Mouse (Mus musculus) liver, adult (tissue): ENCODE results near the gene Lclat1.

Experiments
- GATA4 ChIP-seq: IDR thresholded peaks from 2 replicates; pipeline ENCODE4 v1.6.1; 2014; ENCODE audit warnings: mild to moderate bottlenecking, low read length; ENCODE audit not compliant: insufficient replicate concordance

Lclat1 gene

DNA sequence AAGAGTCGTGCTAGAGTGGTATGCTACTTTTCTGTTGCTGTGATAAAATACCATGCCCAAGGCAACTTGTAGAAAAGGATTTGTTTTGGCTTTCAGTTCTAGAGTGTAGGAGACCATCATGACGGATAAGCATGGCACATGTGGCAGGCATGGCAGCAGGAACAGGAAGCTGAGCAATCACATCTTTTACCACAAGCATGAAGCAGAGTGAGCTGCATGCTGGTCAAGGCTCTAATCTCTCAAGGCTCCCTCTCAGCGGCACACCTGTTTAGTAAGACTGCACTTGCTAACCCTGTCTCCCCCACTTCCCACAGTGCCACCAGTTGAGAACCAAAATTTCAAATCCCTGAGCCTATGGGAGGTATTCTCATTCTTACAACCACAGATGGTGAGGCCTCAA lies 119.6 kb downstream of the Lclat1 start:
- TF ChIP-seq GATA4 = no peak

DNA sequence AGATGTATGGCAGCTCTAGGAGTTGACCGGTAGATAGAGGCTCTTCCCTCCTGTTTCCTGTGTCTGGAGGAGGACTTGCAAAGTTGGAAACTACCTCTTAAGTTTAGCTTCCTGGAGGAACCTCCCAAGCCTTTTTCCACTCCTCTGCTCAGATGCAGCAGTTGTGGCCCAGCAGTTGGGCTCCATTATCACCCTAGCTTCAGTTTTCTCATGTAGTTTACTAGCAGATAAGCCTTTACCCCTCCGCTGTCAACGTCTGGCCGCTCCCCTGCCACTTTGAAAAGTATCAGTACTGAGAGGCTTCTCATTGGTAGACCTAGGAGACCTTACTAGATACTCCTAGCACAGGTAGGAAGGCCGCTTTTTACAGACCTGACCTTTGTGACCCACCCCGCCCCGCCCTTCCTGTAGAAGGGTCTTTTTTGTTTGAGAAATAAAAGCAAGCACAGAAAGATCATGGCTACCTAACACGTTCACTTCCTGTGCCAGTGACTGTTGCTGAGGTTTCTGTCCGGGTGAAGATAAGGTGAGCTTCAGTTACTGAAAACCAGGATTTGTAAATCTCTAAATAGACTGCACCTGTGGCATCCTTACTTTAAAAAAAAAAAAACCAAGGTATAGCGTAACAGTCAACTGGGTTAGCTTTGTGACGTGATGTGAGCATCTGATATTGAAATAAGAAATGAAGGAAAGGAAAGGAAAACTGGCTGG lies 121.8 kb downstream of the Lclat1 start:
- TF ChIP-seq GATA4 = no peak

DNA sequence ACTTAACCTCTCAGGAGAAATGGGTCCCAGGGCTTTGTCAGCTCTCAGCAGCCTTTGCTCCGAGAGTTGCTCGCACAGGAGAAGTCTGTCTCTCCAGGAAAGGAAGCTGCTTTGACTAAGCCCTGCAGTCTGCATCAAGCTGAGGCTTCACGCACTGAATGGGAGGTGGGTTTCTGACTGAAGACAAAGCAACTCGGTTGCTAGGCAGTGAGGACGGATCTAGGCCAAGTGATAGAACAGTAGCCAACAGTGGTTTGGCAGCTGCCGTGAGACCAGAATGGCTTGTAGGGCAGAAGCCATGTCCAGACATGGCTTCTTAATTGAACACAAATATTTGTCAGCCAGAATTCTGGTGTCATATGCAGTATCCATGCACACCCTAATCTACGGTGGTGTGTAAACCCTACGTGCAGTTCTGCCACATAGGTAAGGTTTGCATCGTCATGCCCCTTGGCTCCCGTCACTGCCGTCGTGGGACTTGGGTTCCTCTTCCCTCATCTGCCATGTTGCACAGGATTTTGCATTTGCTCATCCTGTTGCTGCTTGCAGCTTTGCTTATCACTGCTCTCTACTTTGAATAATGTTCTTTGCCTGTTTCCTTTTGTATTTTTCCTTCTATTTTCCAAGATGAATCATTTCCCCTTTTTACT lies 122.7 kb downstream of the Lclat1 start:
- no peak for TF ChIP-seq GATA4

DNA sequence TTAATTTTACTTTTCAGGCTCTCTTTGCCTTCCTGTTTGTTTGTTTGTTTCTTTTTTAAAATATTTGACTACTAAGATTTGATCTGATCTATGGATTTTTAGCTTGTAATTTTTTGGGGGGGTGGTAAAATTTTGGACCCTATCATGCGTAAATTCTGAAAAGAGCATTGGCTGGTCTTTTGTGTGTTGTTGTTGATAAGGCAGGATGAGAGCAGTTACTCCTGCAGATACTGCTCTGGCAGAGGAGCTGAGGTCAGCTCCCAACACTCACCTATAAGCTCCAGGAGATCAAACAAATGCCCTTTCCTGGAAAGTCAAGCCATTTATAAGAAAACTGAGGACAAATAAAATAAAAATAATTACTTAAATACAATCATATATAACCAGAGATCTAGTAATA lies 123.6 kb downstream of the Lclat1 start:
- no peak for TF ChIP-seq GATA4

DNA sequence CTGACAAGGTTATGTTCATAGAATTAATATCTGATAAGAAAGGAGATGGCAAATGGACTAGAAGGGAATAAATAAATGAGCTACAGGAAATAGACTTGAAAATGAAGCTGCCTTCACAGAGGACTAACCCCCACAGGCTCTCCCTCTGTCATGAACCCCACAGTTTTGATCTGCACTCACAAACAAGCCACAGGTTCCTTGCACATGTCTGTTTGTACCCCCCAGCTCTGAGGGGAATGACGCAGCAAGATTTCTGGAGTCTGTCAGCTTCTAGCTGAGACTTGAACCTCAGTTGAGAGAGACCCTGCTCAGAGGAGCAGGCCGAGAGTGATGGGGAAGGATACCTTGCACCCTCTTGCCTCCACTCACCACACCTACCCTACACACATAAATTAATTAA lies 124.8 kb downstream of the Lclat1 start:
- TF ChIP-seq GATA4 = no peak

DNA sequence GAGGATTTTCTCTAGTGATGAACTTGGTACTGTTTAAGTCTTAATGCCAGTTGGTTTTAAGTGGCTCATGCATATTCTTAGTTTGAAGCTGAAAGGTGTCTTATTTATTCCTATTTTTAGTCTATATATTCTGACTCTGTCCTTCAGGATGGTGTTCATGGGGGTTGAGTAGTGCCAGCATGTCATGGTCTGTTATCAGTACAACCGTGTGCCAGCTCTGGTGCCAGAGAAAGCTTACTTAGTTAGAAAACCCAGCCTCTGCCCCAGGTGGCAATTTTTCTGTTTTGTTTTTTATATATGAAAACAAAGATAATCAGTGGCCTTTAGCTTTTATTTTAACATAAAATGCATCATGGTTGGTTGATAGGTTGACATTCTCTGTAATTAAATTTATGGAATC lies 126.2 kb downstream of the Lclat1 start:
- TF ChIP-seq GATA4 = no peak

DNA sequence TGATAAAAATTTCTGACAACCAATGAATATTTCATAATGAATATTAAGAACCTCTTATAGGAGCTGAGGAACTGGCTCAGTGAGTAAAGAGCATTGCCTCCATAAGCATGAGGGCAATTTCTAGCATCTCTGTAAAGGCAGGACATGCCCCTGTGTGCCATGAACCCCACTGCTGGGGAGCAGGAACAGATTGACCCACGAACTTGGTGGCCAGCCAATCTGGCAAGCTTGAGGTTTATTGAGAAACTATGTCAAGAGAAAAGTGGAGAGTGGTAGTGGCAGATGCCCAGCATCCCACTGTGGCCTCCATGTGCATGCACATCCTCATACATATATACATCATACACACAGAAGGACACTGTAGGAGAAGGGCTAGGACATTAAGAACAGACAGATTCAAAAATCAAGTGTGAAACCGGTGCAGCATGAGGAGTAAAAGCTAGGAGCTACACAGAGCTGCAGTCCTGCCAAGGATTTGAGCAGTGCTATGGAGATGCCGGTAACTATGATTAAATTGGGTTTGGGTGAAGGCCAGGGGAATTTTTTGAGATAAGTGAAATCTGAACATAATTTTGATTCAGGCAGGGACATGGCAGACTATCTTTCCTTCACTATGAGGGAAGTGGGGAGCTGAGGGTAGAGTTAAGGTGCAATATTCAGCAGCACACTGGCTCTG lies 129.5 kb downstream of the Lclat1 start:
- no peak for TF ChIP-seq GATA4

DNA sequence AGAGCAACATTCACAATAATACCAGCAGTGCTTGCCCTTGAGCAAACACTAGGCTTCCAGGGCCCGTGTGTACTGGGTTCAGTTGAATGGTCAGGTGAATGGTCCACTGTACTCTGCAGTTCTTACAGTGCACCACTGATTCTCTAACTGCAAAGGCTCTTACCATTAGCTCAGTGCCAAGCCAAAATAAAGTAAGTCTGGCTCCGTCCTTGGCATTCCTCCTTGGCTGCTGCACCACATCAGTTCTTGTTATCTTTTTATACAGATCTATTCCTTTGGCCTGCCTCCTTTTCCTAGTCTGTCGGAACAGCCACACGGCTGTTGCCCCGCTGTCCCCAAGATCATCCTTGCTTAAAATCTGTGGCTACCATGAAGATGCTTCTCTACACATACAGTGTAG lies 130.7 kb downstream of the Lclat1 start:
- no peak for TF ChIP-seq GATA4

DNA sequence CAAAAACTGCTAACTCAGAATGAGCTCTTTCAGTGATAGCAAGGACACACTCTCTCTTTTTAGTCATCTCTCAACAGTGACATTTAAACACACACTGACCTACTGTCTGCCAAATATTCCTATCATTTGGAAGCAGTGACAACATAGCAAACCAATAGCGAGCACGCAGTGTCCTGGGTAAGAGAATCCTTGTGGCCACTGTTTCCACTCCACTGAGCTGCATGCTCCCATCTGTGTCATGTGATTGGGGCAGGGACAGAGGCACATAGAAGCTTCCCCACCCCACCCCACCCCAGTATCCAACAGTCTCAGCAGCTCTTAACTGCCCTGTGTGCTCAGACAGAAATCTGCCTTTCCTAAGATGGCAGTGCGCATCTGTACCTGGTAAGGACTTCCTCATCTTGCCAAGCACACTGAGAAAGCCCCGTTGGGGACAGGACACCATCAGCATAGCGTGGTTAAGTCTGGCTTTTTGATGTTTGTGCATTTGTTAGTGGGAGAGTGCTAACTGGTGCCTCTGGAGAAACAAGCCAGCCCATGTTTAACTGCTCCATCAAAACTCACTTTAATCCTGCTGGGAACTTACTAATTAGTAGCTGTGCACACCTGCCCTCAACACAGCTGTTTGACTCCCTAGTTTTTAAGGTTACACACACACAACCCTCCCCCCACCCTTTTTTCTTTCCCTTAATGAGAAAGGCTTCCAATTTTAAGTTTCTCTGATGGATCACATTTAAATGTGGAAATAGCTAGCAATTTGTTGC lies 133.5 kb downstream of the Lclat1 start:
- no peak for TF ChIP-seq GATA4

DNA sequence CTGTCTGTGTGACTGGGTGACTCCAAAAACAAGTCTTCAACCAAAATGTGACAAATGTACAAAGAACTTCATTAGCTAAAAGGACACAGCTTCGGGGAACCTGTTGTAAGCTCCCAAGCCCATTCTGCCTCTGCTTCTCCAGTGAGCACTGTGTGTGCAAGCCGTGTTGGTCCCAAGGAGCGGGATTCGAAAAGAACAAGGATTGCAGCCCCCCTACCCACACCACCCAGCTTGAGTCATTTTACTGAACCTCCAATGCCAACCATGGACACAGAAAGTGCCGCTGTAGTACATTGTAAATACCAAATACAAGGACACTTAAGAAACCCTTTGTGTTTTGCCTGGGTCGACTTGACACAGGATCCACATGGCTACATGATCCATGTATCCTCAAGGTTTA lies 135.9 kb downstream of the Lclat1 start:
- no peak for TF ChIP-seq GATA4

DNA sequence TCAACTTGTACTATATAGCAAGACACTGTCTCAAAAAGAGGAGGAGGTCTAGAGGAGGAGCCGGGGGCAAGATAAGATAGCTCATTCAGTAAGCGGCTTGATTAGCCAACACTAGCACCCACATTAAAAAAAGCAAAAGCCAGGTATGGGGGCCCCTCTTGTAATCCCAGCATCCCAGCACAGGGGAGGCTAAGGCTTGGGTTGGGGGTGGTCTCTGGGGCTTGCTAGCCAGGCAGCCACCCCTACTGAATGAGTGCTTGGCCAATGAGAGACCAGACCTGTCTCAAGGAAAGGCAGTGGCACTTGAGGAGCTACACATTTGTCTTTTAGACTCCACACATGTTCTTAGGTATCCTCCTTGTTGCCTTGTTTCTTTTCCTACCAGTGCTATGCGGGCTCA lies 136.8 kb downstream of the Lclat1 start:
- TF ChIP-seq GATA4 = no peak

DNA sequence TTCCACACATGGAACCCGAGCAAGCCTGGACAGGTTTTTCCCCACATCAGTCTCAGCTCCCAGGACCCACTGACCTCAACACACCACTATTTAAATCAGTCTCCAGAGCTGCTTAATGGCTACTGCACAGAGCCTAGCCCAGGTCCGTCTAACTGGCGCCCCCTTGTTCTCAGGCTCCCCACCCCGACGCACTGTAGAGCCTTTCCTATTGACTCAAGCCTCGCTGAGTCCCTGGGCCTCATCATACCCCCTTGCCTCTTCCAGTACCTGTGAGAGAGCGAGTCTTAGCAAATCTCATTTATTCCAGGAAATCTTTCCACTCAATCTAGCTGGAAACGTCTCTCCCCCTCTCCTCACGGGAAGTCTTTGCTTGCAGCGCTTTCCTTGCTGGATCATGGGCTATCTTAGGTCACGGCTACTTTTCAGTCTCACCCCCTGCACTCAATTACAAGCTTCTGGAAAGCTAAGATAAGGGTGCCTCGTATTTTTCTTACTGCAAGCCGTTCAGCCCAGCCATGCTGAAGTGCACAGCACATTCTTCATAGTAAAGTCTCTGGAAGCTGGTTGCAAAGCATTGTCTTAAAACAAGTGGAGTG lies 137.4 kb downstream of the Lclat1 start:
- TF ChIP-seq GATA4 = peak; percentile 71; the same call in 1 of the 2 replicates

DNA sequence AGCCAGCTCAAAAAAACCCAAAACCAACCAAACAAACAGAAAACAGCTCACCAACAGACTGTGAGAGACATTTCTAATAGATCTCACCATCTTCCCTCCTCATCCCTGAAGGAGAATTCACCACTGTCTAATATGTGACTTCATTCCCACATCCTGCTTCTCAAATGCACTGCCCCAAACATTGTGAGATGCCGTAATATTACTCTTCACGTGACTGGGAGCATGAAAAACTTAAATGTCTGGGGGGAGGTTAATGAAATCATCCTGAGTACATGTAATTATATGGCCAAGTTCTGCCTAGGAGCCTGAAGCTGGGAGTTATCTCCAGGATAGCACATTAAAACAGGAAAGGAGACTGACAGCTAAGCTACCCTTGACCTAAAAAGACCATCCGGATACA lies 138.3 kb downstream of the Lclat1 start:
- TF ChIP-seq GATA4 = no peak

DNA sequence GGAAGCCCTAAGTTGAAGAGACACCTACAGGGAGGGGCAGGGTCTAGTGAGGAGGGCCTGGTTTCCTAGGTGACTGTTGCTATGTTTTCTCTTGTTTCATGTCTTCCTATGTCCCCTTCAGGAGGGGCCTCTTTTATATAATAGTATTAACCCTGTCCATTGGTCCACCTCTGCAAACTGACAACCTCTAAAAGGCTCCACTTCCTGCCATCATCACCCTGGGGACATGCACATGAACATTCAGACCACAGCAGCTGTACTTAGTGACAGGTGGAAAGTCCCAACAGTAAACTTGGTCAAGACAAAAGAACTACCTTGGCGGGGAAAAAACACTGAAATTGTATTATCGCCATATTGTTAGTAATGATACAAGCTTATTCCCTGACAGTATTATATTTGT lies 139.1 kb downstream of the Lclat1 start:
- TF ChIP-seq GATA4 = no peak

DNA sequence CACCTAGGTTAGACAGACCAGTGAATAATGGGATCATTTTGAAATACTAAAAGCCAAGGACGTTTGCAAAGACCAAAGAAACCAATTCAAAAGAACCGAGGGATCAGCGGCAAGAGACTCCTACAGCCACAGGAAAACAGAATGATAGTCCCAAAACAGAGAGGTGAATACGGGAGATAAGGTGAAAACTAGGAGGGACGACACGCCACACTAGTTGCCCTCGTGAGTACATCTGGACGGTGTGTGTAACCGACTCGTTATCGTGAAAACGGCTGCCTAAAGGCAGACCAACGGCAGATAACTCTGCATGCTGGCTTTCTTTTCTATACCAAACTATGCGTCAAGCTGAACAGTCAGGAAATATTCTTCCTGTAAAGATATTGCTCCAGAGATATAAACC lies 140.0 kb downstream of the Lclat1 start:
- TF ChIP-seq GATA4 = no peak
